Mouse (Mus musculus): Measurements from ENCODE around the gene Mrps27.

DNA sequence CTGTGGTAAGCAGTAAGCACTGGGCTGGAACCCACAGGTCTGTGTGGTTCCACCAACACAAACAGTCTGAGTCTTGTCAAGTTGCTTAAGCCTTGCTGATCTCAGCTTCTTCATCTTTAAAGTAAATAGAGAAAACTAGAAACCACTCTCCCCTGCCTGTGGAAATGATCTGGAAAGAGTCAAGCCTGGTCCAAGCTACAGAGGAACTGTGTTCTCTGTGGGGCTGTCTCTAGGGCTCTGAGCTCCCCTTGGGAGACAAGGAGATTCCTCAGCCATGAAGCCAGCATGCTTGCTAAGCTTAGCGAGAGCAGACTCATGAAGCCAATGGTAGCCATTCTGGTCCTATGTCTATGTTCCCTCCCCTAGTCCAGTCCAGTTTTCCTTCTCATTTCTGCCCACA is 33.6 kb downstream of the Mrps27 start:
- no peak for TF ChIP-seq CTCF (IDR thresholded peaks at IDR 0.05; ENCODE audit: control insufficient read depth, insufficient read depth, insufficient read length)
- no peak for TF ChIP-seq MYOG (IDR thresholded peaks at IDR 0.05; ENCODE audit: control insufficient read depth, extremely low read depth, insufficient read length)

All from C2C12 (cell line).